Mouse (Mus musculus) lung, postnatal 0 days (tissue): ENCODE results near the gene Bco2.

Experiments
- CTCF ChIP-seq: IDR thresholded peaks from 2 replicates; pipeline ENCODE4 v1.5.1; 2016; ENCODE audit warnings: antibody characterized with exemption, mild to moderate bottlenecking
- EP300 ChIP-seq: IDR thresholded peaks from 2 replicates; pipeline ENCODE4 v1.6.1; 2016; ENCODE audit warnings: antibody characterized with exemption, mild to moderate bottlenecking, control low read depth

- no peak for TF ChIP-seq EP300
- no peak for TF ChIP-seq CTCF
Observed at GRCm38 (mm10) chr9:50554241-50555093, 514 bp downstream of the Bco2 start, which contains the start of gene Il18.
